Mouse (Mus musculus) heart, embryonic 15.5 days (tissue): ENCODE measurements around the gene Gpr182. TPM values are rescaled to one million over a fixed set of nuclear protein-coding genes. Genes with fewer than 3 reads are reported as not detected.

ENCODE experiments used
- ATAC-seq: fragments of 200-750 bp; cut with Nextera tagmentation; replicated peaks from 2 replicates; pipeline ENCODE4 v1.8.0; 2017; ENCODE audit warnings: low read depth, moderate TSS enrichment; ENCODE audit not compliant: insufficient number of reproducible peaks, insufficient read depth, low FRiP score
- H3K27ac ChIP-seq: fragments of 300-500 bp; sonication (generic); 2 replicates; pipeline ENCODE4 v1.5.1; 2015; ENCODE audit warnings: mild to moderate bottlenecking, inconsistent platforms
- H3K27me3 ChIP-seq: fragments of 300-500 bp; sonication (generic); 2 replicates; pipeline ENCODE4 v1.6.1; 2015; ENCODE audit warnings: inconsistent platforms
- H3K36me3 ChIP-seq: fragments of 300-500 bp; sonication (generic); 2 replicates; pipeline ENCODE4 v1.6.1; 2015; ENCODE audit warnings: mild to moderate bottlenecking, inconsistent platforms
- H3K4me1 ChIP-seq: fragments of 300-500 bp; sonication (generic); replicated peaks from 2 replicates; pipeline ENCODE4 v1.6.1; 2015; ENCODE audit warnings: inconsistent platforms
- H3K4me2 ChIP-seq: fragments of 300-500 bp; sonication (generic); 2 replicates; pipeline ENCODE4 v1.6.1; 2015; ENCODE audit warnings: inconsistent platforms, mild to moderate bottlenecking, moderate library complexity
- H3K4me3 ChIP-seq: fragments of 300-500 bp; sonication (generic); 2 replicates; pipeline ENCODE4 v1.5.1; 2015; ENCODE audit warnings: mild to moderate bottlenecking, inconsistent platforms
- H3K9ac ChIP-seq: fragments of 300-500 bp; sonication (generic); 2 replicates; pipeline ENCODE4 v1.6.1; 2015; ENCODE audit warnings: mild to moderate bottlenecking, inconsistent platforms
- H3K9me3 ChIP-seq: fragments of 300-500 bp; sonication (generic); replicated peaks from 2 replicates; pipeline ENCODE4 v1.6.1; 2016; ENCODE audit warnings: inconsistent platforms
- WGBS: fragments of 180-500 bp; shearing (Covaris S2); methylation state at CpG from one replicate; pipeline ENCODE4 v1.1.7; 2015; ENCODE audit warnings: mixed read lengths; 5-methylcytosine and 5-hydroxymethylcytosine counted together
- polyA plus RNA-seq: library from polyadenylated mRNA; unstranded; fragments of >200 nt; fragmentation: Nextera tagmentation; extraction: Ambion mirVana; gene quantifications from 2 replicates; pipeline ENCODE4 v1.2.1, GENCODE M21; 2015

Gpr182 gene
- polyA plus RNA-seq, 1 experiment from 2014 or later: 14.1 TPM

GRCm38 (mm10) chr10:127721671-127722418 lies 29.7 kb downstream of the Gpr182 start:
- Histone ChIP-seq H3K4me3 (peak overlapping the region; percentile 21), H3K9me3 (no peaks in the 10 kb centered on the region), H3K9ac (no peak overlapping the region; the same call in 1 of the 2 replicates), H3K4me1 (peaks cover 11% of the 10 kb centered on the region), H3K4me2 (peak overlapping the region; percentile 47), H3K36me3 (no peaks in the 10 kb centered on the region), H3K27me3 (peaks cover 46% of the 10 kb centered on the region), H3K27ac (peak overlapping the region; percentile 35)
- 13% methylated on average over 20 of the region's 20 CpGs for WGBS
- 0 out of 2 replicates have a peak, but pooled peaks have one; percentile 19 for ATAC-seq

DNA sequence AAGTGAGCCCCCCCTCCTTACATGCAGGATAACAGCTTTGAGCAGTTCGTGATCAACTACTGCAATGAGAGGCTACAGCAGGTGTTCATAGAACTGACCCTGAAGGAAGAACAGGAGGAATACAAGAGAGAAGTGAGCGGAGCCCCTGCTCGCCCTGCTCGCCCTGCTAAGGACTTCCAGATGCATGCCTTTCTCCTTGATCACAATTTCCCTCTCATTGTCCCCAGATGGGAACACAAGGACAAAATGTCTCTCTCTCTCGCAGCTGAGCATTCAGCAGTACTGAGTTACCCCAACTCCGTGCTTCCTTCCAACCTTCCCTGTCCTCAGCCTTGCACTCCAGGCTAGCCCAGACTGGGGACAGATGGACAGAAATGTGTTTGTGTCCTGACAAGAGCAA lies 38.8 kb downstream of the Gpr182 start:
- Histone ChIP-seq H3K4me2 (no peak overlapping the region), H3K4me3 (no peak overlapping the region), H3K9ac (no peak overlapping the region), H3K9me3 (no peaks in the 10 kb centered on the region), H3K4me1 (peaks cover 6% of the 10 kb centered on the region), H3K36me3 (no peaks in the 10 kb centered on the region), H3K27me3 (no peaks in the 10 kb centered on the region; the same call in 1 of the 2 replicates), H3K27ac (no peak overlapping the region)
- no peak for ATAC-seq
- WGBS: 66% methylated on average over 6 of the region's 6 CpGs

DNA sequence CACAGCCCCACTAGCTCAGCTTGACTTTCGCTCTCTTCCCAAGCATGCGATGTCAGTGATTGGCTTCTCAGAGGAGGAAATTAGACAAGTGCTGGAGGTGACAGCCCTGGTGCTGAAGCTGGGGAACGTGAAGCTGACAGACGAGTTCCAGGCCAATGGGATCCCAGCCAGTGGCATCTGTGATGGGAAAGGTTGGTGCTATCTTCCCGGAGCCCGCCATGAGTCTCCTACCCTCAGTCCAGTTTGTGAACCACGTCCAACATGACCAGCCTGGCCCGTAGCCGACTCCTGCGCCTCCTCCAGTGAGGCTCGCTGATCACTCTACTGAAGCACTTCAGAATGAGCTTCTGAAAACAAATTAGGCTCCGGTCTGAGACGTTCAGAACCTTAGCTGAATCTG lies 41.2 kb downstream of the Gpr182 start:
- no peak for ATAC-seq
- H3K36me3 ChIP-seq: no peaks in the 10 kb centered on the region
- no peaks in the 10 kb centered on the region for H3K9me3 ChIP-seq
- no peak overlapping the region for H3K27ac ChIP-seq
- no peaks in the 10 kb centered on the region; the same call in 1 of the 2 replicates for H3K27me3 ChIP-seq
- peaks cover 12% of the 10 kb centered on the region for H3K4me1 ChIP-seq
- H3K9ac ChIP-seq: no peak overlapping the region
- no peak overlapping the region for H3K4me2 ChIP-seq
- WGBS: 63% methylated on average over 13 of the region's 13 CpGs
- H3K4me3 ChIP-seq: no peak overlapping the region

DNA sequence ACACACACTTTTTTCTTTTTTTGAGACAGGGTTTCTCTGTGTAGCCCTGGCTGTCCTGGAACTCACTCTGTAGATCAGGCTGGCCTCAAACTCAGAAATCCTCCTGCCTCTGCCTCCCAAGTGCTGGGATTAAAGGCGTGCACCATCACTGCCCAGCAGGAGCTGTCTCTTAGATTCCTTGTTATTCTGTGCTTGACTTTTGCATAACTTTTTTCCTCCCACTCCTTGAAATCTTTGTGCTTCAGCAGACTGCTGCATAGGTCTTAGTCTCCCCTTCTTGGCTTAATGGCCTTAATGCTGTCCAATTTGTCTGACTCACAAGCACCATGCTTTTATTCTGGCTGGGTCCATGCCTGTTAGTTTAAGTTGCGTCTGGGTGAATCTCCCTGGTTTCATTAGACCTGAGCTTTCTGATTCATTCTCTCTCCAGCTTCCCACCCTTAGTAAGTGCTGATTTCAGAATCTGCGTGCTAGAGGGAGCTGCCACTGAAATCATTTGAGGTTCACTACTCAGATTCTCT lies 42.6 kb downstream of the Gpr182 start:
- Histone ChIP-seq H3K27me3 (no peaks in the 10 kb centered on the region; the same call in 1 of the 2 replicates), H3K4me2 (no peak overlapping the region), H3K27ac (no peak overlapping the region), H3K36me3 (no peaks in the 10 kb centered on the region), H3K4me3 (no peak overlapping the region), H3K9ac (no peak overlapping the region), H3K4me1 (peaks cover 12% of the 10 kb centered on the region), H3K9me3 (no peaks in the 10 kb centered on the region)
- ATAC-seq: no peak
- 80% methylated on average over 3 of the region's 3 CpGs for WGBS

DNA sequence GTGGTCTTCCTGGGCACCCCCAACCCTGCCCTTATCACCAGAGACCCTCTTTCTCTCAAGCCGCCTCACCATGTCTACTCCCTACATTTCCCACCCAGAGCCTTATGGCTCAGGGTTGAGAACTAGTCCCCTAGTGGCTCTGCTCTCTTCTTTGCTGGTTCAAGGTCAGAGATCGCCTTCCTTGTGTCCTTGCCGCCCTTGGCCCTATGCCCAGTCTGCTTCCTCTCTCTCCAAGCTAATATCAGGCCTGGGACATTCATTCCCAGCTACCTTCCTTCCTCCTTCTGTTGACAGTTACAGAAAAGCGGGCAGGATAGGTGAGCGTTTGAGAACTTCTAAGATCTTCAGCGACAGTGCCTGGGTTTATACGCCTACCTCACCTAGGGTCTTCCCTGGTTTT lies 43.8 kb downstream of the Gpr182 start:
- Histone ChIP-seq H3K4me2 (no peak overlapping the region), H3K27me3 (no peaks in the 10 kb centered on the region), H3K9me3 (no peaks in the 10 kb centered on the region), H3K4me3 (no peak overlapping the region), H3K9ac (no peak overlapping the region), H3K27ac (no peak overlapping the region), H3K36me3 (no peaks in the 10 kb centered on the region), H3K4me1 (peaks cover 12% of the 10 kb centered on the region)
- WGBS: 40% methylated on average over 7 of the region's 7 CpGs
- ATAC-seq: no peak; the same call in 1 of the 2 replicates

- H3K4me2 ChIP-seq: no peak overlapping the region
- 80% methylated on average over 4 of the region's 4 CpGs for WGBS
- H3K4me3 ChIP-seq: no peak overlapping the region
- H3K27me3 ChIP-seq: no peaks in the 10 kb centered on the region
- H3K9me3 ChIP-seq: no peaks in the 10 kb centered on the region
- ATAC-seq: no peak
- no peak overlapping the region for H3K27ac ChIP-seq
- peaks cover 12% of the 10 kb centered on the region for H3K4me1 ChIP-seq
- no peak overlapping the region for H3K9ac ChIP-seq
- no peaks in the 10 kb centered on the region for H3K36me3 ChIP-seq
These were observed 45.7 kb downstream of the Gpr182 start for GRCm38 (mm10) chr10:127705783-127706182.

GRCm38 (mm10) chr10:127704766-127705220 lies 46.7 kb downstream of the Gpr182 start, which contains the start of gene Myo1a:
Myo1a (plus strand) TSS chr10:127705170.
- Histone ChIP-seq H3K9me3 (no peaks in the 10 kb centered on the region), H3K4me2 (no peak within 1 kb of the TSS), H3K9ac (no peak within 1 kb of the TSS), H3K4me3 (no peak within 1 kb of the TSS), H3K4me1 (peaks cover 12% of the 10 kb centered on the region), H3K27ac (no peak within 1 kb of the TSS), H3K27me3 (no peaks in the 10 kb centered on the region), H3K36me3 (no peaks in the 10 kb centered on the region)
- ATAC-seq: no peak
- 53% methylated on average over 2 of the region's 2 CpGs for WGBS

DNA sequence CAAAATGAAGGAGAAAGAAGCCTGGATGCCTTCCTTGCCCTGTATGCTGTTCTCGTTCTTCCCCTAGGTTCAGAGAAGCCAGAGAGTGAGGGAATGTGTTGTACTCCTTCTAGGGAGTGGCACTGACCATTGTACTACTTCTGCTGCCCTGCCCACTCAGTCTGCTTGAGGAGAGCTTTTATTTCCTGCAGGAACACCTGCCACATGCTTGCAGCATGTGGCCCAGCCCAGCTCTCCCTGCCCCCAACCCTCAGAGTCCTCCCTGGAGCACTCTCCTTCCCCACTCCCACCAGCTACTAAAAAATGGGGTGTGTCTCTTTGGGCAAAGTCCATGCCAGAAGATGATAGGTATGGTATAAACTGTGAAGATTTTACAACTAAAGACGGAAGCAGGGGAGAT lies 47.2 kb downstream of the Gpr182 start:
- H3K9ac ChIP-seq: no peak overlapping the region
- ATAC-seq: no peak
- H3K27me3 ChIP-seq: no peaks in the 10 kb centered on the region
- H3K4me3 ChIP-seq: no peak overlapping the region
- H3K4me2 ChIP-seq: no peak overlapping the region
- H3K4me1 ChIP-seq: peaks cover 12% of the 10 kb centered on the region
- 61% methylated on average over 2 of the region's 2 CpGs for WGBS
- no peak overlapping the region for H3K27ac ChIP-seq
- no peaks in the 10 kb centered on the region for H3K9me3 ChIP-seq
- H3K36me3 ChIP-seq: no peaks in the 10 kb centered on the region

DNA sequence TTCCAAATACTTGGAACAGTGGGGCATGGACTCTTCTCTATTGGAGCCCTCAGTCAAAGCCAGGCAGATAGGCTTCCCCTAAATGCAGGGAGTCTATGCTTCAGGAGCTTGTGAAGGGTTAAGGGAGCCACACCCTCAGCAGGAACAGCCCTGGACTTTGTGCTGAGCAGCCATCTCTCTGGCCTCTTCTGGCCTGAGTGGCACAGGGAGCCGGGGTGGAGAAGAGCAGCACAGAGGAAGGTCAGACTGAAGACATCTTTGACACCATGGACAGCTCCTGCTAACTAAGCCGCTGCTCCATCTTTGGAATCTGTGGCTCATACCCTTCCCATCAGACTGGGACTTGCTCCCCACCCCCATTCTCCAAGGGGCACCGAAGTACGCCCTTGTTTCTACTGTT lies 48.2 kb downstream of the Gpr182 start:
- H3K4me1 ChIP-seq: peaks cover 12% of the 10 kb centered on the region
- WGBS: 28% methylated on average over 4 of the region's 4 CpGs
- H3K4me2 ChIP-seq: no peak overlapping the region
- no peaks in the 10 kb centered on the region; the same call in 1 of the 2 replicates for H3K36me3 ChIP-seq
- H3K27ac ChIP-seq: no peak overlapping the region
- no peak overlapping the region for H3K4me3 ChIP-seq
- no peaks in the 10 kb centered on the region for H3K27me3 ChIP-seq
- ATAC-seq: no peak
- no peak overlapping the region for H3K9ac ChIP-seq
- no peaks in the 10 kb centered on the region for H3K9me3 ChIP-seq

DNA sequence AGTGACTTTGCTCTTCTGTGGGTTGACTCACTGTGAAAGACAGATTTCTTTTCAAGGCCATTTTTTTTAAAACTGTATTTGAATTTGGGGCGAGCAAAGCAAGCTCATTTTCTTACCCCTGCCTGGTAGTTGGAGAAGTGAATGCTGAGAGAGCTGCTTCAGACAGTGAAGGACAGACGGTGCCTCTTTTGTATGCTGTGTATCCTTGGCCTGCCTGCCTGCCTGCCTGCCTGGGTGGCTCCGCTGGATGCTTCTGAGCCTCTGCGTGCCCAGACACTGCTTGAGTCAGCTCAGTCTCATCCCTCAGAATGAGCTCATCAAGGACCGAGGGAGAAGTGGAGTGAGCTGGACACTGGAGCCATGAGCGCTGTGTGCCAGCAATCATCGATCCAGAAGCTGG lies 52.6 kb downstream of the Gpr182 start:
- H3K9me3 ChIP-seq: no peaks in the 10 kb centered on the region
- H3K4me2 ChIP-seq: no peak overlapping the region
- no peak overlapping the region for H3K4me3 ChIP-seq
- ATAC-seq: no peak
- no peak overlapping the region for H3K9ac ChIP-seq
- H3K27ac ChIP-seq: no peak overlapping the region
- H3K27me3 ChIP-seq: no peaks in the 10 kb centered on the region
- peaks cover 7% of the 10 kb centered on the region; the same call in 1 of the 2 replicates for H3K36me3 ChIP-seq
- 90% methylated on average over 7 of the region's 7 CpGs for WGBS
- H3K4me1 ChIP-seq: no peaks in the 10 kb centered on the region
